Mouse (Mus musculus) heart, embryonic 12.5 days (tissue): Measurements from ENCODE around the gene Slc24a5. TPM values are rescaled to one million over a fixed set of nuclear protein-coding genes. Genes with fewer than 3 reads are reported as not detected.
"Not testable (repeated sequence)": the region's sequence is repeated elsewhere in the genome, so short reads cannot be mapped to it uniquely, and the experiment has no call there.

Experiments
- ATAC-seq: fragments of 200-750 bp; cut with Nextera tagmentation; 2 replicates; pipeline ENCODE4 v1.8.0; 2017; ENCODE audit warnings: moderate TSS enrichment, moderate library complexity; ENCODE audit not compliant: insufficient number of reproducible peaks, low FRiP score
- H3K27ac ChIP-seq: fragments of 300-500 bp; sonication (generic); 2 replicates; pipeline ENCODE4 v1.5.1; 2016; ENCODE audit warnings: mild to moderate bottlenecking, moderate library complexity; ENCODE audit not compliant: poor library complexity, severe bottlenecking
- H3K27me3 ChIP-seq: fragments of 300-500 bp; sonication (generic); replicated peaks from 2 replicates; pipeline ENCODE4 v1.6.1; 2016; ENCODE audit warnings: mild to moderate bottlenecking, moderate library complexity
- H3K36me3 ChIP-seq: fragments of 300-500 bp; sonication (generic); 2 replicates; pipeline ENCODE4 v1.6.1; 2016; ENCODE audit warnings: mild to moderate bottlenecking, moderate library complexity
- H3K4me1 ChIP-seq: fragments of 300-500 bp; sonication (generic); replicated peaks from 2 replicates; pipeline ENCODE4 v1.6.1; 2016; ENCODE audit warnings: mild to moderate bottlenecking
- H3K4me2 ChIP-seq: fragments of 300-500 bp; sonication (generic); 2 replicates; pipeline ENCODE4 v1.6.1; 2016; ENCODE audit warnings: mild to moderate bottlenecking, moderate library complexity
- H3K4me3 ChIP-seq: fragments of 300-500 bp; sonication (generic); 2 replicates; pipeline ENCODE4 v1.5.1; 2016; ENCODE audit warnings: mild to moderate bottlenecking
- H3K9ac ChIP-seq: fragments of 300-500 bp; sonication (generic); 2 replicates; pipeline ENCODE4 v1.6.1; 2016; ENCODE audit warnings: mild to moderate bottlenecking, moderate library complexity
- H3K9me3 ChIP-seq: fragments of 300-500 bp; sonication (generic); replicated peaks from 2 replicates; pipeline ENCODE4 v1.6.1; 2016; ENCODE audit warnings: mild to moderate bottlenecking, moderate library complexity
- WGBS: fragments of 180-500 bp; shearing (Covaris S2); methylation state at CpG from one replicate; pipeline ENCODE4 v1.1.7; 2016; 5-methylcytosine and 5-hydroxymethylcytosine counted together
- polyA plus RNA-seq: library from polyadenylated mRNA; unstranded; fragments of >200 nt; fragmentation: Nextera tagmentation; extraction: Ambion mirVana; gene quantifications from 2 replicates; pipeline ENCODE4 v1.2.1, GENCODE M21; 2016

Gene Slc24a5
- polyA plus RNA-seq, 1 experiment from 2014 or later = 2.9 TPM

DNA sequence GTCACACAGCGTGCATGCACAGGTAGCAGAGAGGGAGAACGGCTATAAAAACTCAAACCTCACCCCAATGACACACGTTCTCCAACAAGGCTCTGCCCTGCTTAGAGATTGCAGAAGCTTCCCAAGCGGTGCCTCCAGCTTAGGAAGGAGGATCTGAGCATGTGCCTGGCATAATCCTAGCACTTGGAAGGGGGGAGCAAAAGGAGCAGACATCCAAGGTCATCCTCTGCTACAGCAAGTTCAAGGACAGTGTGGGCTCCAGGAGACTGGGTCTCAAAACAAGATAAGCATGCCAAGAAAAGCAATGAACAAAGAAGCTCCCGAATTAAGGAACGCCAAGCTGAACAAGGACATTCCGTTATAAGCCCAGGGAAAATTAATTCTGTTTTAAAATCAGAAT is 6.5 kb upstream of the Slc24a5 start:
- peaks cover 10% of the 10 kb centered on the region; the same call in 1 of the 2 replicates for H3K4me1 ChIP-seq
- H3K9me3 ChIP-seq = no peaks in the 10 kb centered on the region
- no peak overlapping the region for H3K4me2 ChIP-seq
- H3K9ac ChIP-seq = no peak overlapping the region
- H3K27ac ChIP-seq = no peak overlapping the region
- H3K27me3 ChIP-seq = no peaks in the 10 kb centered on the region
- WGBS = 78% methylated on average over 7 of the region's 7 CpGs
- no peak overlapping the region for H3K4me3 ChIP-seq
- no peaks in the 10 kb centered on the region for H3K36me3 ChIP-seq
- ATAC-seq = no peak

DNA sequence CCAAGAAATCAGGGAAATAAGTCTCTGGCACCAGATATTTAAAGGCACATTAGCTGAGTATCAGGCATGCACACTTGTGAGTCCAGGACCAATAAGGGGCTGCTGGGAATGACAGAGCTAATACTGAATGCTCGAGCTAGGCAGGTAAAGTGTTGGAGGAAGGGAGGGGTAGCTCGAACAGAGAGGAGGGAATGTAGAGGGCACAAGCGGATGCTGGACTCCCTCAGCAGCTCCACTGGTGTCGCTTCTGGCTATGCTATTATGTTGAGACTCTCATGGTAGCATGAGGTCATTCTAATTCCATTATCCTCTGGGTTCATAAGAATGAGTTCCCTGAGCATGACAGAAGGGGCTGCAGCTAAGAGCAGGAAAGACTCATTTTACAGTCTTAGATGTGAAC is 5.0 kb upstream of the Slc24a5 start:
- no peaks in the 10 kb centered on the region for H3K9me3 ChIP-seq
- H3K4me3 ChIP-seq = no peak overlapping the region
- 47% methylated on average over 4 of the region's 4 CpGs for WGBS
- H3K9ac ChIP-seq = no peak overlapping the region
- H3K4me2 ChIP-seq = no peak overlapping the region
- no peak overlapping the region for H3K27ac ChIP-seq
- no peaks in the 10 kb centered on the region for H3K27me3 ChIP-seq
- ATAC-seq = no peak
- peaks cover 12% of the 10 kb centered on the region for H3K4me1 ChIP-seq
- H3K36me3 ChIP-seq = no peaks in the 10 kb centered on the region

DNA sequence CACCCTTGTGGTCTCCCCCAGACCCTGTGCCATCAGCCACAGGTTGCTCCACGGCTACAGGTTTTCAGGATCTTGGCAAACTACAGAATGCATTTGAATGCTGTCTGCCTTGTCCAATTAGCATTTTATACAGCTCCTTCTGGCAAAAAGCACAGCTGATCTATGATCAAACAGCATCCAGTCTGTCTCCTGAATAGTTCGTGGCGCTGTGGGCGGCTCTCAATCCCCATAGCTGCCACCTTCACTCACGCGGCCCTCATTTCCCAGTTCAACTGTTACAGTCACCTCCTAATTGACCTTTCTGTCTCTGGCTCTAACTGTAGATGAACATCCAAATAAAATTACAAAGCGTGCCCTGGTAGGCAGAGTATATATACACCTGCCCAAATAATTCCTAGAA is 551 bp upstream of the Slc24a5 start:
- Histone ChIP-seq H3K27ac (no peak overlapping the region), H3K9ac (no peak overlapping the region), H3K4me2 (no peak overlapping the region), H3K9me3 (no peaks in the 10 kb centered on the region), H3K4me3 (no peak overlapping the region), H3K4me1 (peaks cover 16% of the 10 kb centered on the region), H3K27me3 (no peaks in the 10 kb centered on the region), H3K36me3 (no peaks in the 10 kb centered on the region)
- WGBS = 89% methylated on average over 7 of the region's 7 CpGs
- ATAC-seq = no peak

DNA sequence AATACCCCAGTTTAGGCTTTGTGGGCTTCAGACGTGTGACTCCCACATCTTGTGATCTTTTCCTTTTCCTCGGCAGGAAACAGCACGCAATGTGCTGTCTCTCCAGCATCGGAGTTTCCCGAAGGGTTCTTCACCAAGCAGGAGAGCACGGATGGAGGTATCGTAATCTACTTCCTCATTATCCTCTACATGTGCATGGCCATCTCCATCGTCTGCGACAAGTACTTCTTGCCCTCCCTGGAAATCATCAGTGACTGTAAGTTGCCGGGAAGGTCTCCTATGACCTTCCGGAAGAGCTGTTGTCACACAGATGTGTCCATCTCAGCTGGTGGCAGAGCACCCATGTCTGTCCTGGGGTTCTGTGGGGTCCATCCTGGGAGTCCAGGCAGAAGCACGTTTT is 772 bp downstream of the Slc24a5 start:
- 82% methylated on average over 12 of the region's 12 CpGs for WGBS
- no peak overlapping the region for H3K9ac ChIP-seq
- no peaks in the 10 kb centered on the region for H3K27me3 ChIP-seq
- no peak overlapping the region for H3K27ac ChIP-seq
- no peaks in the 10 kb centered on the region for H3K9me3 ChIP-seq
- H3K4me1 ChIP-seq = peaks cover 19% of the 10 kb centered on the region
- H3K4me3 ChIP-seq = no peak overlapping the region
- ATAC-seq = no peak
- no peaks in the 10 kb centered on the region for H3K36me3 ChIP-seq
- no peak overlapping the region for H3K4me2 ChIP-seq

DNA sequence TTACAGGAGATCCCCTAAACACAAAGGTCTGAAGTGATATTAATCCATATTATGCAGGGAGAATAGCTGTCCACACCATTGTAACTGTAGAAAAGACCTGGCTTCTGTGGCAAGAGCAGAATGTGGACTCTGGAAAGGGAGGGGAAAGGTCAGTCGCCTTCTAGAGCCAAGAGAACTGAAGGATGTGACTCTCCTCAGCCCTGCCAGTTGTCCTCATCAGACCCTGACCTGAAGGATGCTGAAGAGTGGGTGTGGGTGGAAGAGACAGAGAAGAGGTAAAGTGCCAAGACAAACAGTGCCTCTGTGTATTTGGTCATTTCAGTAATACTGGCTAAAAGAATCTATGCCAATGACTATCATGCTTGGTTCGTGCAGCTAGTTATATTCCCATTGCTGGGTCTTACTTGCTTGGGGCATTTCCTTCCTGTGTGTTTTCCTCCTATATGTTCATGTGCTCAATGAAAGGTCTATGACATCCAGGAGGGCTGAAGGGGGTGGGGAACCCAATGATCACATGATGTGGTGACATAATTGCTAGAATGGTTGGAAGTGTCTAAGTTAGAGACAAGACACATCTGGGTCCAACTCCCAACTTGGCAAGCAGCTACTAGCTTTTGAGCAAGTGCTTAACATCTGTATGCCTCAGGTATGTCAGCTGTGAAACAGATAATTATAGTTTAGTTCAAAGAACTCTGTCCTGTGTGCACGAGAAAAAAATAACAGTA is 5.3 kb downstream of the Slc24a5 start:
- Histone ChIP-seq H3K9me3 (no peaks in the 10 kb centered on the region), H3K4me1 (peaks cover 14% of the 10 kb centered on the region), H3K36me3 (no peaks in the 10 kb centered on the region), H3K27ac (0 out of 2 replicates have a peak overlapping the region, but pooled peaks have one; percentile 1), H3K4me3 (no peak overlapping the region), H3K4me2 (no peak overlapping the region), H3K9ac (no peak overlapping the region), H3K27me3 (no peaks in the 10 kb centered on the region)
- 79% methylated on average over 3 of the region's 3 CpGs for WGBS
- no peak for ATAC-seq

DNA sequence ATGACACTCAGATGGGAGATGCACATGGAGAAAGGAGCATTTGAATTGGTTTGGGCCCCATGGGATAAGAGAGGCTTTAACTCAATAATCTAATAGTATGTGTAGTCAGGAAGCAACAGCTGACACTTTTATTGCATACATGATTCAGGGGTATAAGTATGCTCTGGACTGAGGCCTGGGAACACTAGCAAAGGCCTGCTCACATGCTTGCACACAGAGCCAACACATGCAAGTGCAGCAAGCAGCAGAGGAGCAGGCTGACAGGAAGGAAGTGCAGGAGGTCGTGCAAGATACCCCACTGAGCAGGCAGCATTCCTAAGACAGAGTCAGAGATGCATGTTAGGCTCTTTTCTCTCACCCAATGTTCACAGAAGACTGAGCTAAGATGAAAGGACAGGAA is 16.0 kb downstream of the Slc24a5 start:
- H3K4me3 ChIP-seq = no peak overlapping the region
- no peaks in the 10 kb centered on the region for H3K9me3 ChIP-seq
- peaks cover 37% of the 10 kb centered on the region for H3K36me3 ChIP-seq
- H3K27me3 ChIP-seq = no peaks in the 10 kb centered on the region
- no peak for ATAC-seq
- 47% methylated on average over 1 of the region's 1 CpGs for WGBS
- H3K4me1 ChIP-seq = no peaks in the 10 kb centered on the region
- H3K4me2 ChIP-seq = no peak overlapping the region
- no peak overlapping the region for H3K27ac ChIP-seq
- H3K9ac ChIP-seq = no peak overlapping the region

DNA sequence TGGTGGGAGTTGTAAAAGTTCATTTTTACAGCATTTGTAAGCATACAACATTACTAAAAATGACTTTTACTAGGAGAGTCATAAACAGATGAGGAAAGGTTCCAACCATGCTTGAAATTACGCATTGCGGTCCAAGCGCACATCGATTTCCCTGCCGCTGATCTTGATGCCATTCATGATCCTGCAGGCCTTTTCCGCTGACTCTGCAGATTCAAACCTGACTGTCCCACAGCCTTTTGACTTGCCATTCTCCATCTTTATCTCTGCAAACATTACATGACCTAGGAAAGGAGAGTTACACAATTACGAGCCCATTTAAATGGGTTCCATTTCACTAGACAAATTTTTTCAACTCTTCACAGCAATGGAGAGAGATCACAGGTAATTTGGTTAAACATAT is 20.8 kb downstream of the Slc24a5 start:
- H3K4me1 ChIP-seq = no peaks in the 10 kb centered on the region
- H3K4me2 ChIP-seq = no peak overlapping the region
- no peak overlapping the region for H3K27ac ChIP-seq
- no peak overlapping the region for H3K4me3 ChIP-seq
- WGBS = 95% methylated on average over 7 of the region's 7 CpGs
- ATAC-seq = no peak
- H3K9me3 ChIP-seq = no peaks in the 10 kb centered on the region
- H3K27me3 ChIP-seq = no peaks in the 10 kb centered on the region
- no peak overlapping the region for H3K9ac ChIP-seq
- H3K36me3 ChIP-seq = peaks cover 40% of the 10 kb centered on the region

DNA sequence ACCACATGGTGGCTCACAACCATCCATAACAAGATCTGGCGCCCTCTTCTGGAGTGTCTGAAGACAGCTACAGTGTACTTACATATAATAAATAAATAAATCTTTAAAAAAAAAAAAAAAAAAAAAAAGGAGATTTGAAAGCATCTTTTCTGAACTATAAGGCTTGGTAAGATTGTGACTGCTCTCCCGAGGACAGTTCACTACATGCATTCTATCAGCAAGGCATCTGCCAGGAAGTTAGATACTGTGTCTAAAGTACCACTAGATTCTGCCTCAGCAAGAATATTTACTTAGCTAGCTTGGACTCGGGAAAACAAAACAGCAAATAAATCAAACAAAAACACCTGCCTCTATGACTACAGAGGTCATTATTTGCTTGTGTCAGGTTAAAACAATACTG is 24.2 kb downstream of the Slc24a5 start:
- WGBS = 75% methylated on average over 3 of the region's 3 CpGs
- not testable (repeated sequence) for H3K9me3 ChIP-seq

DNA sequence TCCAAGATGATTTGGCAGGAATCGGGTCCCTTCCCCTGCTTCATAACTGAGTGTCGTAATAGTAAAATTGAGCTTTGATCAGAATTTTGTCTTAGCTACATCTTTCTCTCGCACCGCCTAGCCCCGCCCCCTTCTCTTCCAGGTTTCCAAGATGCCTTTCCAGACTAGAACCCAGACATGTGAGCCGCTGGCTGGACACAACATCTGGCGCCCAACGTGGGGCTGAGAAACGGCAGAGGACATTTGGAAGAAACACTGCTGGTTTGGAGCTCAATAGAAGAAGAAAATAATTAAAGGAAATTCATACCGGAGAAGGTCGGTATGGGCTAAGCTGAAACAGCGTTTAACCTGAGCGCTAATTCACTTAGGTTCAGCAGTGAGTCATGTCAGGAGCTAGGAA is 36.6 kb downstream of the Slc24a5 start:
- not testable (repeated sequence) for H3K4me1 ChIP-seq, ATAC-seq, H3K27me3 ChIP-seq, H3K9me3 ChIP-seq, H3K27ac ChIP-seq, H3K4me2 ChIP-seq, H3K9ac ChIP-seq, H3K4me3 ChIP-seq
- 97% methylated on average over 13 of the region's 13 CpGs for WGBS
- peaks cover 57% of the 10 kb centered on the region for H3K36me3 ChIP-seq

More for the DNA sequence above, 24.2 kb downstream of the Slc24a5 start:
- not testable (repeated sequence) for H3K4me3 ChIP-seq, H3K4me1 ChIP-seq, H3K4me2 ChIP-seq, H3K27ac ChIP-seq, H3K27me3 ChIP-seq, ATAC-seq, H3K9ac ChIP-seq
- peaks cover 48% of the 10 kb centered on the region for H3K36me3 ChIP-seq

DNA sequence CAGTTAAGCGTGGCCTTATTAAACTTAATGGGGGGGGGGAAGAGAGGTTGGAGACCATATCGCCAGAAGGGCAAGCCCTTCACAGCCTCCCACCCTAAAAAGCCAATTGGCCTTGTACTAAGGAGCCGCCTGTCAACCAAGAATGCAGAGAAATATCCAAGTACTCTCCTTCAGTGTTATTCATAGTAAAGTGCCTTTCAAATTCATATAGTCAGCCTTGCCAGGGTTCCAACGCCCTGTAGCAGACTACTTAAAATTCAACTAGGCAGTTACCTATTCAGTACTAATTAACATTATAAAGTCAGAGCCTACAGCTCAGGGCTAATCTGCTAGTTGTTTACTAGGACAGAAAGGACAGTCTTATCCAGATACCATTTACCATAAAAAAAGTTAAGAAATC is 38.6 kb downstream of the Slc24a5 start:
- 96% methylated on average over 4 of the region's 4 CpGs for WGBS
- H3K36me3 ChIP-seq = peaks cover 53% of the 10 kb centered on the region
- not testable (repeated sequence) for ATAC-seq, H3K4me1 ChIP-seq, H3K9ac ChIP-seq, H3K4me3 ChIP-seq, H3K9me3 ChIP-seq, H3K27me3 ChIP-seq, H3K4me2 ChIP-seq, H3K27ac ChIP-seq

DNA sequence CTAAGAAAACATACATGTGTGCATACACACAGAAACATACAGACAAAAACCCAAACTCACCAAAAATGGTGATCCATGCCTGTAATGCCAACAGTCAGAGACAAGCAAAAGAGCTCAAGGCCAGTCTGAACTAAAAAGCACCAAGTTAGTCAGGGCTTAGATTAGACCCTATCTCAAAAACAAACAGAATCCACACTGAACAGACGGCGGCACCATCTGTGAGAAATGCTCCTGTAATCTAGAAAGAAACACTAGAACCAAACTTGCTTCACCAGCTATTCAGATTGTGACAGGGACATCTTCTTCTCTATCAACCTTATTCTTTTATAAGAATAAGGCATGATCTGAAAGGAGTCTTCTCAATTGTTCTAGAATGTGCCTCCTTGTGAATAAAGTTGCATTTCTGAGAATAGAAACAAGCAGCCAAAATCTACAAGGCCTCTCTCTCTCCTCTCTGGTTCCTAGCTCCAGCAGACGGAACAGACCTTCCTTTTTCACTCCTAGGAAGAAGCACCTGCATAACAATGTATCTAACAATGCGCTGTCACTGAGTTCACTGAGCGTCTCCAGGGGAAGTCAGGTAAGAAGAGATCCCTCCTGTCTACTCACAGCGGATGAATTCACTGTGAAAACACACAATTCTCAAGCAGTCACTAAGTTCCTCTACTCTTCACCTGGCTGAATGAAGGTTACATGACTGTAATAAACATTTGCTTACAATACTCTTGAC is 51.6 kb downstream of the Slc24a5 start:
- H3K9me3 ChIP-seq = no peaks in the 10 kb centered on the region
- peaks cover 31% of the 10 kb centered on the region for H3K4me1 ChIP-seq
- H3K36me3 ChIP-seq = peaks cover 9% of the 10 kb centered on the region
- WGBS = 50% methylated on average over 6 of the region's 6 CpGs
- ATAC-seq = no peak
- H3K4me2 ChIP-seq = no peak overlapping the region
- H3K4me3 ChIP-seq = no peak overlapping the region
- no peaks in the 10 kb centered on the region for H3K27me3 ChIP-seq
- no peak overlapping the region for H3K9ac ChIP-seq
- H3K27ac ChIP-seq = no peak overlapping the region
